Mouse (Mus musculus): Measurements from ENCODE around the gene Acoxl. TPM values are rescaled to one million over a fixed set of nuclear protein-coding genes. Genes with fewer than 3 reads are reported as not detected.
A peak's percentile ranks its signal among the peaks of the same experiment; 100 is the strongest.

The Acoxl gene
- polyA plus RNA-seq, 1 experiment = not detected

DNA sequence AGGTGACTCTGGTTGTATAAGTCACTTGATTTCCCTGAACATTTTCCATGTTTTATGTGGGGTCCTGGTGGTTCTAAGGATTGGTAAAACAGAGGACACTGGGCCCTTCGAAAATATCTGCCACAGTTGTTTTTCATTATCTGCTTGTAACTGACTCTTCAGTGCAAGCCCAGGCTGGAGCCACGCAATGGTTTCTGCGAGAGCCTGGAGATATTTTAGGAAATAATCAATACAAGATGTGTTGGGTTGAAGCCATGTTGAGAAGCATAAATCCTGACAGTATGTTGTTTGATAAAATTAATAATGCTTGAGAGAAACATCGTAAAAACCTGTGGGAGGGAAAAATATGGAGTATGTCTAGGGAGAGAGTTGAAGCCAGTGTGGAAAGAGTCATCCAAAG lies 25.7 kb downstream of the Acoxl start:
- no peaks in the 10 kb centered on the region for H3K4me1 ChIP-seq (ENCODE audit: control insufficient read depth, insufficient read depth, low read length)
- 81% methylated on average over 4 of the region's 4 CpGs for WGBS
- no peak for TF ChIP-seq POLR2A (IDR thresholded peaks at IDR 0.05; ENCODE audit: borderline replicate concordance, control insufficient read depth, low read depth, low read length)
- TF ChIP-seq CTCF (IDR thresholded peaks at IDR 0.05; ENCODE audit: control insufficient read depth, insufficient read depth, low read length) = no peak
- H3K4me3 ChIP-seq (replicated peaks; ENCODE audit: control insufficient read depth, low read depth, low read length) = no peak overlapping the region
- H3K27ac ChIP-seq (ENCODE audit: control insufficient read depth, insufficient read depth, low read depth, low read length, poor library complexity) = no peak overlapping the region

DNA sequence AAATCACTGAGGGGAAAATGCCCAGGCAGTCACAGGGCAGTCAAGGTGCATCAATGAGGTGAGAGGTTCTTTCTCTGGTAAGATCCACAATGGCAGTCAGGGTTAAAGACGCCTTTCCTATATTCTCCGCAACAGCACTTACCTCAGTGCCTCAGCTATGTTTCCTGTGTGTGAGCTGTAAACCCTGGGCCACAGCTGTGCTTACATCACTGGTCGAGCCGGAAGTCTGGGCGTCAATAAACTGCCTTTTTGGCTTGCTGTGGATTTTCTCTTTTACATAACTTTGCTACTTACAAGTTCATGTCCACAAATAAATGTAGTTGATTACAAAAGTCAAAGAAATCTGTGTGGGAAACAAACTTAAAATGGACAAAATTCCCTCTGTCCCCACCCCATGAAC lies 42.4 kb downstream of the Acoxl start:
- Histone ChIP-seq H3K4me3 (replicated peaks; ENCODE audit: control insufficient read depth, low read depth, low read length) (no peak overlapping the region), H3K4me1 (ENCODE audit: control insufficient read depth, insufficient read depth, low read length) (no peaks in the 10 kb centered on the region), H3K27ac (ENCODE audit: control insufficient read depth, insufficient read depth, low read depth, low read length, poor library complexity) (no peak overlapping the region)
- 21% methylated on average over 5 of the region's 5 CpGs for WGBS
- TF ChIP-seq CTCF (IDR thresholded peaks at IDR 0.05; ENCODE audit: control insufficient read depth, insufficient read depth, low read length) = no peak
- TF ChIP-seq POLR2A (IDR thresholded peaks at IDR 0.05; ENCODE audit: borderline replicate concordance, control insufficient read depth, low read depth, low read length) = no peak

DNA sequence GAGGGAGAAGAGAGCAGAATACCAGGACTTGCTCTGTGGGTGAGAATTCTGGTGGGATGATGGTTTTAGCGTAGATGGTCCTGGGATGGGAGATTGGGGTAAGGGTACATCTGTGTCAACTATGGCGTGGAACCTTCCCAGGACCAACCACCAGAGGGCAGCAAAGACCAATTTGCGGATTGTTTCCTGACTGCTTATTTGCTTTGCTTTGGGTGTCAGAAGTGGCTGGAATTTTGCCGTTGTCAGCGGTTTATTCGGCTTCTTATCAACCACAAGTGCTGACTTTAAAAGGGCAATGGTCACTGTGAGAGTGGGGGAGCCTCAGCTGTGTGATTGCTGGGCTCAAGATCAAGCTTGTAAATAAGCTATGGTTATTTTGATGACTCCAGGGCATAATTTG lies 50.8 kb downstream of the Acoxl start:
- 2% methylated on average over 6 of the region's 6 CpGs for WGBS
- Histone ChIP-seq H3K27ac (ENCODE audit: control insufficient read depth, insufficient read depth, low read depth, low read length, poor library complexity) (no peak overlapping the region), H3K4me3 (replicated peaks; ENCODE audit: control insufficient read depth, low read depth, low read length) (no peak overlapping the region), H3K4me1 (ENCODE audit: control insufficient read depth, insufficient read depth, low read length) (no peaks in the 10 kb centered on the region)
- TF ChIP-seq POLR2A (IDR thresholded peaks at IDR 0.05; ENCODE audit: borderline replicate concordance, control insufficient read depth, low read depth, low read length) (no peak), CTCF (IDR thresholded peaks at IDR 0.05; ENCODE audit: control insufficient read depth, insufficient read depth, low read length) (peak; percentile 94)

DNA sequence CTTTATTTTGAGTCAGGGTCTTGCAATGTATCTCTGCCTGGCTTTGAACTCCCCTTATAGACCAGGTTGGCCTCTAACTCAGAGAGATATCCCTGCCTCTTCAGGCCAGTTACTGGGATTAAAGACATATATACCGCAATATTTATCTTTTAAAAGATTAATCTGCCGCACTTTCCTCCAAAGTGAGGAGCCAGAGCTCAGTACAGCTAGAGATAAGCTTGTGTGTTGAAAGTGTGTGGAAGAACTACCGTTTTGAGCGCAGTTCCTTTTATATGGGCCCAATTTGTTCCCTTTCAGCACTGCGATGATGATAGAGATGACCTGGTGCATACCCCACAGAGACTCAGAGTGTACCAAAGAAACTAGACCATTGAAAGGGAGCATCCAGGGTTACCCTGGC lies 51.3 kb downstream of the Acoxl start:
- 64% methylated on average over 5 of the region's 5 CpGs for WGBS
- Histone ChIP-seq H3K27ac (ENCODE audit: control insufficient read depth, insufficient read depth, low read depth, low read length, poor library complexity) (no peak overlapping the region), H3K4me3 (replicated peaks; ENCODE audit: control insufficient read depth, low read depth, low read length) (no peak overlapping the region), H3K4me1 (ENCODE audit: control insufficient read depth, insufficient read depth, low read length) (no peaks in the 10 kb centered on the region)
- TF ChIP-seq POLR2A (IDR thresholded peaks at IDR 0.05; ENCODE audit: borderline replicate concordance, control insufficient read depth, low read depth, low read length) (no peak), CTCF (IDR thresholded peaks at IDR 0.05; ENCODE audit: control insufficient read depth, insufficient read depth, low read length) (no peak)

DNA sequence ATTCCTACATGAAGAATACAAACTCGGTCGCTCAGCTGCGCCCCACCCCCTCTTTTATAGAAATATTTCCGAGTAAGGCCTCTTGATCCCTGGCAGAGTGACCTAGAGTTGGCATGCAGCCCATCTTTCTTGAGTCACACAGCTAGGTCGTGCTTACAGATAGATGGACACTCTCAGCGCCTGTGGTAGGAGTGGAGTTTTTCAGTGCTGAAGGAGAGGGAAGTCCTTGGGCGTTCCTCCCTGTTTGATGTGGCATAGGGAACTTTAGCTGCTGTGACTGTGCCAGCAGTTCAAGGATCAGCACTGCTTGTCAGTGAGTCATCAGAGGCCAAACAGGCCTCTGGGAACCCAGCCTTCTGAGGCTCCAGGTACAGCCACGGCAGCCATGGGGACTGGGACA lies 51.9 kb downstream of the Acoxl start:
- H3K27ac ChIP-seq (ENCODE audit: control insufficient read depth, insufficient read depth, low read depth, low read length, poor library complexity) = no peak overlapping the region
- 52% methylated on average over 8 of the region's 8 CpGs for WGBS

DNA sequence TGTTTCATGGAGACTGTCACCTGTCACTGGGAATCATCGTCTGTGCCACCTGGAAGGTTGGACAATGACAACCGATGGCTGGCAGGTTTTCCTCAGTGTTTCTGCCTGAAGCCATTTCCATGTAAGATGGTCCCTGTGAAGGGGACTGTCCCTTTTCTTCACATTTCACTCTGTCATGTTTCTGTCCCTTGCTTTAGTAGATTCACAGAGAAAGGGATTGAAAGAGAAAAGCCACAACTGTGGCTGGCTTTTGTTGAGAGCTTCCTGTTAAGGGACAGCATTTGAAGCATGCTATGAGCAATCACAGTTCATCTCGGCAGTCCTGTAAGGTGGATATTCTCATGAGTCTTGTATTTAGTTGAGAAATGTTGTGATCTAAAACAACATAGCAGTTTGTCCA lies 52.4 kb downstream of the Acoxl start:
- H3K27ac ChIP-seq (ENCODE audit: control insufficient read depth, insufficient read depth, low read depth, low read length, poor library complexity) = no peak overlapping the region
- no peak overlapping the region for H3K4me3 ChIP-seq (replicated peaks; ENCODE audit: control insufficient read depth, low read depth, low read length)
- TF ChIP-seq CTCF (IDR thresholded peaks at IDR 0.05; ENCODE audit: control insufficient read depth, insufficient read depth, low read length) (no peak), POLR2A (IDR thresholded peaks at IDR 0.05; ENCODE audit: borderline replicate concordance, control insufficient read depth, low read depth, low read length) (no peak)
- WGBS = 82% methylated on average over 3 of the region's 3 CpGs
- H3K4me1 ChIP-seq (ENCODE audit: control insufficient read depth, insufficient read depth, low read length) = no peaks in the 10 kb centered on the region

More for the DNA sequence above, 51.9 kb downstream of the Acoxl start:
- Histone ChIP-seq H3K4me1 (ENCODE audit: control insufficient read depth, insufficient read depth, low read length) (no peaks in the 10 kb centered on the region), H3K4me3 (replicated peaks; ENCODE audit: control insufficient read depth, low read depth, low read length) (no peak overlapping the region)
- TF ChIP-seq CTCF (IDR thresholded peaks at IDR 0.05; ENCODE audit: control insufficient read depth, insufficient read depth, low read length) (no peak), POLR2A (IDR thresholded peaks at IDR 0.05; ENCODE audit: borderline replicate concordance, control insufficient read depth, low read depth, low read length) (no peak)

DNA sequence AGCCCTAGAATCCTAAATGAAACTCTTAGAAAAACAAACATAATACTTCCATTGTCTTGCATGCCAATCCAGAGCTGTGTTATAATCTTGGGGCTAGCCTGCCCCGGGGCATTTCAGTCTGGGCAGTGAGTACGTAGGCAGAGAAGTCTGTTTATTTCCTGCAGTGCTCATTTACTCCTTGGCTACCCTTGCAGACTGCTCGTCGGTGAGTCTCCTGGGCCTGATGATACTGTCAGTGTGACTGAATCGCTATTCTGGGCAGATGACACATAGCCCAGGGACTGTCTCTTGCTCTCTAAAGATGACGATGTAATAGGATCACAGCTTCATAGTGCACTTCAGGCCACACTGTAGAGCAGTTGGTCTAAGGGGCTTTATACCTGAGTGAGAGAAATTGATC lies 56.2 kb downstream of the Acoxl start:
- Histone ChIP-seq H3K27ac (ENCODE audit: control insufficient read depth, insufficient read depth, low read depth, low read length, poor library complexity) (no peak overlapping the region), H3K4me1 (ENCODE audit: control insufficient read depth, insufficient read depth, low read length) (no peaks in the 10 kb centered on the region; the same call in 1 of the 2 replicates), H3K4me3 (replicated peaks; ENCODE audit: control insufficient read depth, low read depth, low read length) (no peak overlapping the region)
- WGBS = 72% methylated on average over 6 of the region's 6 CpGs
- TF ChIP-seq CTCF (IDR thresholded peaks at IDR 0.05; ENCODE audit: control insufficient read depth, insufficient read depth, low read length) = no peak
- TF ChIP-seq POLR2A (IDR thresholded peaks at IDR 0.05; ENCODE audit: borderline replicate concordance, control insufficient read depth, low read depth, low read length) = no peak

DNA sequence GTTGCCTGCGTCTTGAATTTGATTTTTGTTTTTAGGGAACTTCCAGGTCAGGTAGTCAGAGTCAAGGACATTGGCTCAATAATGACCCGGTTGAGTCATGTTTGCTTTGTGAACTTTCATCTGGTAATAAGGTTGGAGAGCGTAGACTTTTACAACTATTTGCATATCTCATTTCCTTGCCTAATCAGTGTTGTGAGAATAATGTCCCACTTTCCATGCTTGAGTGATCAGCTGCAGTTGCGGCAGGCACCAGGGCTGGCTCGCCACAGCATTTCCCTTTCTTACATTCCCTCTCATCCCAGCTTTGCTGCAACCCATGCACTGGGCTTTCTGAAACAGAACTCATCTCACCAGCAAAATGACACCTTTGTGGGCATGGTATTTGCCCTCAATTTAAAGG lies 59.0 kb downstream of the Acoxl start:
- WGBS = 72% methylated on average over 5 of the region's 5 CpGs
- no peak overlapping the region for H3K4me3 ChIP-seq (replicated peaks; ENCODE audit: control insufficient read depth, low read depth, low read length)
- TF ChIP-seq POLR2A (IDR thresholded peaks at IDR 0.05; ENCODE audit: borderline replicate concordance, control insufficient read depth, low read depth, low read length) (no peak), CTCF (IDR thresholded peaks at IDR 0.05; ENCODE audit: control insufficient read depth, insufficient read depth, low read length) (no peak)
- H3K4me1 ChIP-seq (ENCODE audit: control insufficient read depth, insufficient read depth, low read length) = no peaks in the 10 kb centered on the region; the same call in 1 of the 2 replicates
- no peak overlapping the region for H3K27ac ChIP-seq (ENCODE audit: control insufficient read depth, insufficient read depth, low read depth, low read length, poor library complexity)

DNA sequence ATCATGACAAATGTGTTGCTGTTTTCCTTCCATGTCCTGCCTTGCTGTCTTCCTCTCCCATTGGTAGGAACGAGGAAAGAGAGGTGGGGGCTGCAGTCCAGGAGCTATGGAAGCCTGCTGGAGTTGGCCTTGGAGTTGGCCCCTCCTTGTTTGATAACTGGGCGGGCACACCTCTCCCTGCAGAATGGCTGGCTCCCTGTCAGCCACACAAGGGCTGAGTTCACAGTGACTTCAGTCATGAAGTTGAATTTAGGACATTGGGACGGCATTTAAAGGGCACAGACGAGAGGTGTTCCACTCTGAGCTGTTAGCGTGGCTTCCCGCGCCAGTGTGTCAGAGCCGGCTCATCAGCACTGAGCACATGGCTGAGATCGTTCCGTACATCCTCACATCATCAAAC lies 66.2 kb downstream of the Acoxl start:
- TF ChIP-seq CTCF (IDR thresholded peaks at IDR 0.05; ENCODE audit: control insufficient read depth, insufficient read depth, low read length) = no peak
- TF ChIP-seq POLR2A (IDR thresholded peaks at IDR 0.05; ENCODE audit: borderline replicate concordance, control insufficient read depth, low read depth, low read length) = no peak
- WGBS = 86% methylated on average over 10 of the region's 10 CpGs
- no peaks in the 10 kb centered on the region for H3K4me1 ChIP-seq (ENCODE audit: control insufficient read depth, insufficient read depth, low read length)
- H3K27ac ChIP-seq (ENCODE audit: control insufficient read depth, insufficient read depth, low read depth, low read length, poor library complexity) = no peak overlapping the region
- no peak overlapping the region for H3K4me3 ChIP-seq (replicated peaks; ENCODE audit: control insufficient read depth, low read depth, low read length)
